Mouse (Mus musculus) heart, postnatal 10 days (tissue): ENCODE results near the gene Pnrc2. TPM values are rescaled to one million over a fixed set of nuclear protein-coding genes. Genes with fewer than 3 reads are reported as not detected.

Experiments used
- DNase-seq, 2 experiments: peaks; one replicate each; pipeline ENCODE4 v3.0.0; 2021
- intact Hi-C: fragments of 180-260 bp; cut with DNase I; formaldehyde crosslinking; loops from one replicate; pipeline ENCODE4 v1.15.1; 2025
- total RNA-seq, 2 experiments: library from RNA; stranded (reverse); gene quantifications; 2 replicates each; pipeline ENCODE4 v1.2.3; 2021

The Pnrc2 gene
- total RNA-seq, 2 experiments from 2014 or later = 99.4 to 105 TPM

- intact Hi-C loops = no loop called here
- no peak for DNase-seq
Measured at GRCm38 (mm10) chr4:135895071-135895571, 21.5 kb upstream of the Pnrc2 start, which contains the start of gene Cnr2. Gene Cnr2 (plus strand): TSS chr4:135895394.

- DNase-seq = no peak
- intact Hi-C loops = no loop called here
Measured at GRCm38 (mm10) chr4:135892884-135893283, 19.2 kb upstream of the Pnrc2 start.

- no peak for DNase-seq
- intact Hi-C loops = loop anchor here (2.0 kb wide), 2 partner anchors 29 to 69 kb away; partner anchors contain the start of gene Fuca1
Measured at GRCm38 (mm10) chr4:135891539-135891938, 17.9 kb upstream of the Pnrc2 start.

GRCm38 (mm10) chr4:135889884-135890283, 16.2 kb upstream of the Pnrc2 start:
- peak; percentile 82 to 89 for DNase-seq
- intact Hi-C loops = loop anchor here (1.0 to 2.0 kb wide), 3 partner anchors 31 to 71 kb away; partner anchors contain the start of gene Fuca1

- intact Hi-C loops = no loop called here
- no peak for DNase-seq
Measured at GRCm38 (mm10) chr4:135889146-135889883, 15.7 kb upstream of the Pnrc2 start.

GRCm38 (mm10) chr4:135888448-135889057, 14.9 kb upstream of the Pnrc2 start:
- intact Hi-C loops = no loop called here
- no peak for DNase-seq

- DNase-seq = no peak
- intact Hi-C loops = no loop called here
Measured at GRCm38 (mm10) chr4:135886184-135886583, 12.5 kb upstream of the Pnrc2 start.

GRCm38 (mm10) chr4:135885676-135886075, 12.0 kb upstream of the Pnrc2 start:
- intact Hi-C loops = no loop called here
- DNase-seq = no peak

- intact Hi-C loops = no loop called here
- DNase-seq = no peak
Measured at GRCm38 (mm10) chr4:135884531-135884930, 10.9 kb upstream of the Pnrc2 start.

GRCm38 (mm10) chr4:135883881-135884516, 10.3 kb upstream of the Pnrc2 start:
- intact Hi-C loops = no loop called here
- DNase-seq = no peak

GRCm38 (mm10) chr4:135883401-135883851, 9.8 kb upstream of the Pnrc2 start:
- intact Hi-C loops = no loop called here
- DNase-seq = no peak

- no peak for DNase-seq
- intact Hi-C loops = no loop called here
Measured at GRCm38 (mm10) chr4:135882023-135882422, 8.4 kb upstream of the Pnrc2 start.

- DNase-seq = no peak
- intact Hi-C loops = no loop called here
Measured at GRCm38 (mm10) chr4:135880576-135880975, 6.9 kb upstream of the Pnrc2 start.

- intact Hi-C loops = no loop called here
- DNase-seq = no peak
Measured at GRCm38 (mm10) chr4:135880018-135880417, 6.4 kb upstream of the Pnrc2 start.

- intact Hi-C loops = no loop called here
- no peak for DNase-seq
Measured at GRCm38 (mm10) chr4:135879021-135879420, 5.4 kb upstream of the Pnrc2 start.

GRCm38 (mm10) chr4:135877742-135878141, 4.1 kb upstream of the Pnrc2 start:
- DNase-seq = peak; percentile 55 to 66

GRCm38 (mm10) chr4:135876583-135877020, 3.0 kb upstream of the Pnrc2 start:
- intact Hi-C loops = loop anchor here (1.0 to 2.0 kb wide), 2 partner anchors 48 to 75 kb away; no protein-coding TSS in a partner anchor

More at GRCm38 (mm10) chr4:135877742-135878141, 4.1 kb upstream of the Pnrc2 start:
- intact Hi-C loops = loop anchor here (1.0 to 2.0 kb wide), 2 partner anchors 49 to 76 kb away; no protein-coding TSS in a partner anchor

GRCm38 (mm10) chr4:135875991-135876582, 2.4 kb upstream of the Pnrc2 start:
- intact Hi-C loops = loop anchor here (2.0 kb wide), 1 partner anchor 47 kb away; no protein-coding TSS in a partner anchor
- DNase-seq = peak; percentile 76 to 80

More at GRCm38 (mm10) chr4:135876583-135877020, 3.0 kb upstream of the Pnrc2 start:
- DNase-seq = peak; percentile 88 to 89

GRCm38 (mm10) chr4:135875546-135875945, 1.9 kb upstream of the Pnrc2 start:
- no peak for DNase-seq
- intact Hi-C loops = no loop called here
